Mouse (Mus musculus) monocyte, adult 5-6 weeks (primary cell): Measurements from ENCODE around the gene Pkp3. TPM values are rescaled to one million over a fixed set of nuclear protein-coding genes. Genes with fewer than 3 reads are reported as not detected.
A peak's percentile ranks its signal among the peaks of the same experiment; 100 is the strongest.
"Not testable (repeated sequence)": the region's sequence is repeated elsewhere in the genome, so short reads cannot be mapped to it uniquely, and the experiment has no call there.

Experiments used
- ATAC-seq: fragments of 153-309, 156-312 bp; replicated peaks from 2 replicates; pipeline ENCODE4 v1.8.0; 2017; ENCODE audit warnings: mild to moderate bottlenecking; ENCODE audit not compliant: low TSS enrichment, insufficient number of reproducible peaks, severe bottlenecking, poor library complexity, low FRiP score
- total RNA-seq: library from RNA; stranded (forward); fragments of 200-1000, 200-491, 200-594 nt; gene quantifications from 3 replicates; pipeline ENCODE4 v1.2.3, GENCODE M21; 2017

Pkp3 gene
- total RNA-seq = 14.0 to 17.9 TPM (median 14.2 TPM) in 3 replicates

DNA sequence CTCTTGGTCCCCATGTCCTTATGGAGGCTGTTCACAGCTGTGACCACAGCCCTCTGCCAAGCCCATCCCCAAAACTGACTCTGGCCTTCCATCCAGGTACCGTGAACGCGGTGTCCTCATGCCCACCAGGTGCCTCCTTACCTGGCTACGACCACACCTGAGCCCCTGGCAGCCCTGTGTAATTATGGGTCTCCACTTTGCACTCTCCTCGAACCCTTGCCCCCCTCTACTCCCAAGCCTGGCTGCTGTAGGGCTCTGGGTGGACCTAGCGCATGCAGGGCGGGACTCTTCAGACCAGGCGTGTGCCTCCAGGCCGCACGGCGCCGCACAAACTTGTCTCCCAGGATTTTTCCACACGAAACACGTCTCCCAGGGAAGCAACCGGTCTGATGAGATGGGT, at the start of gene Pkp3:
Gene Pkp3 (plus strand): TSS at position 378 of the 400 bp plus-strand sequence.
- ATAC-seq = no peak

DNA sequence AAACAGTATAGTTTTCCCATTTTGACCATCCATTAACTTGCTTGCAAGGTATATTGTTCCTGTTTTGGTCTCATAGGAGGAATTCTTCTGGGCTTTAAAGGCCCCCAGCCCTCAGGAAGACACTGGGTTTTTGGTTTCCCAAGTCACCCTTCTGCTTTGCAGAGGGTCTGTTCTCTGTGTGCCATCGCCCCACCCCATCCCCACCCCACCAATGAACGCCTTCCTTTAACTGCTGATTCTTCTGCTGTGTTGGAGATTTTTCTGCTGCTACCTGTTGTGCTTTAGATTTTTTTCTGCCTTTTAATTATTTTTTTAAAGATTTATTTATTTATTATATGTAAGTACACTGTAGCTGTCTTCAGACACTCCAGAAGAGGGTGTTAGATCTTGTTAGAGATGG, 49.2 kb upstream of the Pkp3 start, which contains the start of gene Gm17387:
Gene Gm17387 (plus strand): TSS at position 301 of the 400 bp plus-strand sequence.
- no peak for ATAC-seq

- ATAC-seq = no peak
These were observed 47.6 kb upstream of the Pkp3 start for GRCm38 (mm10) chr7:141030390-141030789.

- ATAC-seq = no peak
These were observed 45.4 kb upstream of the Pkp3 start for GRCm38 (mm10) chr7:141032458-141033167.

DNA sequence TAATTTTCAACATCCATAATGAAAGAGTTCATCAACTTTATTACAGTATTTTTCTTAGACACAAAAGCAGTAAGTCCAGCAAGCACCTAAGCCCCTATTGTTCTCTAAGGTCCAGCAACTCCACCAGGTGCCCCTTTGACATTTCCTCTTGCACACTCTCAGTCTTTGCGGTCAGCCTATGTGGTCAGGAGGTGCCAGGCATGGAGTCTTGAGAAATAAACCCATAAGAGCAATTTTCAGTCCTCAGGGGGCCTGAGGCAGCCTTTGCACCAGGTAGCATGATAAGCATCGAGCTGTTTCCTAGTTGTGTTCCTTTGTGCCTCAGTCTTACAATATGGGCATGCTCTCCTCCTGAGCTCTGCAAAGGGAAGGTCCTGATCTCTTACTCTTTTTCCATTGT, 41.4 kb upstream of the Pkp3 start:
- not testable (repeated sequence) for ATAC-seq

- ATAC-seq = no peak
These were observed 39.7 kb upstream of the Pkp3 start for GRCm38 (mm10) chr7:141038090-141039032.

DNA sequence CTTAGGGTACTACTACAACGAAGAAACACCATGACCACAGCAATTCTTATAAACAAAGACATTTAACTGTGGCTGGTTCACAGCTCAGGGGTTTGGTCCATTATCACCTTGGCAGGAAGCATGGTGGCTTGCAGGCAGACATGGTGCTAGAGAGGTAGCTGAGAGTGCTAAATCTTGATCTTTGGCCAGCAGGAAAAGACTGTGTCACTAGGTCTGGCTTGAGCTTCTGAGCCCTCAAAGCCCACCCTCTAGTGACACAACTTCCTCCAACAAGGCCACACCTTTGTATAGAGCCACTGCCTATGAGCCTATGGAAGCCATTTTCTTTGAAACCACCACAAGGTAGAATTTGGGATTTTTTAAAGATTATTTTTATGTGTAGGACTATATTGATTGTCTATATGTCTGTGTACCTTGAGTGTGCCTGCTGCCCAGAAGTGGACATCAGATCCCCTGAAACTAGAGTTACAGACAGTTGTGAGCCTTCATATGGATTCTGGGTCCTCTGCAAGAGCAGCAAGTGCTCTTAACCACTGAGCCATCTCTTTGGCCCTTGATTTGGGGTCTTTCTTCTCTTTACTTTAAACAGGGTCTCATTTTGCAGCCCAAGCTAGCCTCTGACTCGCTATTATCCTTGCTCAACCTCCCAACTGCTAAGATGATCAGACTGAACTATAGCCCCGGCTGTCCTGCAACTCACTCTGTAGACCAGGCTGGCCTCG, 38.5 kb upstream of the Pkp3 start:
- ATAC-seq = no peak

DNA sequence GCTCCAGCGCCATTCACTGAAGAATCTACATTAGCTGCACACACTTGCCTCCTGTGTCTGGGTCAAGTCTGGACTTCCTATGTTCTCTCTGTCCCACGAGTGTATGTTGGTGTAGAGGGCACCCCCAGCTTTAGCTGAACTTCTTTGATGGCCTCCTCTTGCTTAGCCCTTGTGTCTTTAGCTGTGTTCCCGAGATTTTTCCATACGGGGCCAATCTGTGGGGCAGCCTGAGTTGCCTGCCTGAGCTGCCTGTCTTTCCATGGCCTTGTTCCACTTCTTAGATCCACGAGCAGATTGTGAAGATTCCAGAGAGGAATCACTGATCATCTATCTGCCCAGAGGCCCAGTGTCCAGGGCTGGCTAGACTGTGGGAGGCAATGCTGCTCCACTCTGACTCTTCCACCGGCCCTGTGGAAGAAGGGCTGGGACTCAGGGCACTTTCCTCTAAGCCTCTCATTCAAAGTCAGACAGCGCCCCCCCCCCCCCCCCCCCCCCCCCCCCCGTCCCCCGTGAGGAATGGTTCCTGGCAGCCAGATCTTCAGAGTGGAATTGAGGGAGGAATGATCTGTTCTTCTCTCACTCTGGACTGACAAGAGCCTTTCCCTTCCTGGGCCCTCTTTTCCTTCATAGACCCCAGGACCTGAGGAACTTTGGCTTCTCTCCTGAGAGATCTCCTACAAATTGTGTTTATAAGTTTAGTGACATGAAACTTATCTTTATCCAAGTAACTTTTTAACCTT, 37.0 kb upstream of the Pkp3 start:
- ATAC-seq = no peak

- no peak for ATAC-seq
These were observed 36.4 kb upstream of the Pkp3 start for GRCm38 (mm10) chr7:141041661-141042060.

- ATAC-seq = no peak
These were observed 35.5 kb upstream of the Pkp3 start for GRCm38 (mm10) chr7:141042539-141042938.

- no peak for ATAC-seq
These were observed 31.0 kb upstream of the Pkp3 start for GRCm38 (mm10) chr7:141046931-141047580.

DNA sequence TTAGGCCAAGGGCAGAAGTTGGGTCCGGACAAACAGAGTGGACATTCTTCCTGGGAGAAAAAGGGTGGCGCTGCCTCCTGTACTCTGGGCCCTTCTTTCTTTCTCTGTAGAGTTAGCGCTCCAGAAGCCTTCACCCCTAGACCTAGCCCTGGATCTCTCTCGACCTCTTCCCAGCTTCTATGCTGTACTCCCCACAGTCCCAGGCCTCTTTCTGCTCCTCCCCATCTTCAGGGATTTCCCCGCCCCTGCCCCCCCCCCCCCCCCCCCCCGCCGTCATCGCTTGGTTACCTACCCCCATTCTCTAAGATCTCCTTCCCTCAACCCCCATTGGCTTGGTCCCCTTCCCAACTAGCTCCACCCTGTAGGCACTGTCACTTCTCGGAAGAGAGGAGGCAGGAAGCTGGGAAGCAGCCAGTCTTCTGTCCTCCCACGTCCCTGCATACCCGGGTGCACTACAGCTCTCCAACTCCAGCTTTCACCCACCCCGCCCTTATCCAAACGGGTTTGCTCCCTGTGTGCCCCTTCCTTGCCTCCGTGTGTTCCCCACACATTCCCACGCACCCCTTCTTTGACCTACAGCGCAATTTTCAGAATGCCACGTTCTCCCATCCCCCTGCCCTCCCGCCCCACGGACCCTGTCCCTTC, 30.3 kb upstream of the Pkp3 start:
- no peak for ATAC-seq

DNA sequence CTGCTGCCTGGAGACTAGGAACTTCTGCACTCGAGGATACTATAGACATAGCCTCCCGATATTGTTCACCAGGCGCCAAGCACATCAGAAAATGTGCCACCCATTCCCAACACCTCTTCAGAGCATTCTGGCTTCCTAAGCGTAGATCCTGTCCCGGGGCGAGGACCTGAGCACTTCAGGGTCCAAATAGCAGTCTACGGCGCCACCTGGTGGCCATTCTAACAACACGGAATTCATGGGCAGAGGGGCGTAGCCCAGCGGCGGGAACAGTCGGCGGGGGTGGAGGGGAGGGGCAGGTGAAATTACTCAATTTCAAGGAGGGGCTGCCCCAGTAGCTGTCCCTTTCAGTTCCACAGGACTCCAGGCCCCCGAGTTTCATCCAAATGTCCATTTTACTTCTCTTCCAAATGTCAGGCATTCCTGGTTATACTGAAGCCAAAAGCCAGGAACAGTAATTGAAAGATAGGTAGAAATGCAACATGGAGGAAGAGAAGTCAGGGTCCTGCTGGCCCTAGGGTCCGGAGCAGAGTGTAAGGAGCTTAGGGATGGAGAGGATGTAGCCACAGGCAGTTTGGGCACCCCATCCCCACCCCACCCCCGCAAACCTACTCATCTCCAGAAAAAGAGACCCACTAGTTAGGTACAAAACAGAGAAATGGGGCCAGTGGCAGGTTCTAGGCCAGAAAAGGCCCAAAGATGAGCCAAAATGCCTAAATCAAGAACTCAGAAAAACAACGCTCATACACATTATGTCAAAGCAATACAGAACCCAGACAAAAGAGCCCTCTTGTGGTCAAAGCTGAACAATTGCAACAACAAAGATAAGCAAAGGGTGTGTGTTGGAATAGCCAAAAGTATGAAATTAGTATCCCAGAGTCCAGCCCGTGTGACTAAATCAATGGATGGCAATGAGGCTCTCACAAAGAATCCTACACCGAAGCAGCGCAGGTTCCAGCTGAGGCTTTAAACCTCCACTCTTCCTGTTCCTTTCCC, 29.5 kb upstream of the Pkp3 start:
- peak; percentile 93 for ATAC-seq

GRCm38 (mm10) chr7:141049326-141049725, 28.7 kb upstream of the Pkp3 start:
- no peak for ATAC-seq

GRCm38 (mm10) chr7:141051060-141051685, 26.8 kb upstream of the Pkp3 start:
- ATAC-seq = no peak

GRCm38 (mm10) chr7:141052016-141052415, 26.0 kb upstream of the Pkp3 start:
- ATAC-seq = no peak
